Mouse (Mus musculus) lung, postnatal 0 days (tissue): ENCODE results near the gene Gabbr2. TPM values are rescaled to one million over a fixed set of nuclear protein-coding genes. Genes with fewer than 3 reads are reported as not detected.

Experiments used
- ATAC-seq: fragments of 200-750 bp; cut with Nextera tagmentation; 2 replicates; pipeline ENCODE4 v1.8.0; 2017; ENCODE audit warnings: moderate library complexity
- DNase-seq: peaks from one replicate; pipeline ENCODE4 v3.0.0-alpha.2; 2016; ENCODE audit warnings: low spot score
- H3K27ac ChIP-seq: fragments of 300-500 bp; sonication (generic); 2 replicates; pipeline ENCODE4 v1.5.1; 2014; ENCODE audit warnings: antibody characterized with exemption, mild to moderate bottlenecking, low read length, mixed read lengths
- H3K27me3 ChIP-seq: fragments of 300-500 bp; sonication (generic); replicated peaks from 2 replicates; pipeline ENCODE4 v1.6.1; 2014; ENCODE audit warnings: low read length, mixed read lengths; ENCODE audit not compliant: insufficient read depth
- H3K36me3 ChIP-seq: fragments of 300-500 bp; sonication (generic); 2 replicates; pipeline ENCODE4 v1.6.1; 2014; ENCODE audit warnings: low read length, mixed read lengths; ENCODE audit not compliant: insufficient read depth
- H3K4me1 ChIP-seq: fragments of 300-500 bp; sonication (generic); 2 replicates; pipeline ENCODE4 v1.6.1; 2014; ENCODE audit warnings: antibody characterized with exemption, low read depth, low read length, mixed read lengths; ENCODE audit not compliant: insufficient read depth
- H3K4me2 ChIP-seq: fragments of 300-500 bp; sonication (generic); replicated peaks from 2 replicates; pipeline ENCODE4 v1.6.1; 2014; ENCODE audit warnings: low read depth, mild to moderate bottlenecking, low read length, moderate library complexity, mixed read lengths
- H3K4me3 ChIP-seq: fragments of 300-500 bp; sonication (generic); 2 replicates; pipeline ENCODE4 v1.5.1; 2014; ENCODE audit warnings: low read depth, low read length
- H3K9ac ChIP-seq: fragments of 300-500 bp; sonication (generic); replicated peaks from 2 replicates; pipeline ENCODE4 v1.6.1; 2014; ENCODE audit warnings: low read depth, mild to moderate bottlenecking
- H3K9me3 ChIP-seq: fragments of 300-500 bp; sonication (generic); 2 replicates; pipeline ENCODE4 v1.6.1; 2016; ENCODE audit warnings: low read length, mixed read lengths
- CTCF ChIP-seq: IDR thresholded peaks from 2 replicates; pipeline ENCODE4 v1.5.1; 2016; ENCODE audit warnings: antibody characterized with exemption, mild to moderate bottlenecking
- EP300 ChIP-seq: IDR thresholded peaks from 2 replicates; pipeline ENCODE4 v1.6.1; 2016; ENCODE audit warnings: antibody characterized with exemption, mild to moderate bottlenecking, control low read depth
- WGBS: fragments of 180-500 bp; shearing (Covaris S2); extraction: QIAGEN DNeasy Blood & Tissue Kit; methylation state at CpG from one replicate; pipeline ENCODE4 v1.1.7; 2014; 5-methylcytosine and 5-hydroxymethylcytosine counted together
- polyA plus RNA-seq: library from polyadenylated mRNA; unstranded; fragments of >200 nt; fragmentation: Nextera tagmentation; extraction: Ambion mirVana; gene quantifications from 2 replicates; pipeline ENCODE4 v1.2.1, GENCODE M21; 2015

Gene Gabbr2
- polyA plus RNA-seq, 1 experiment from 2014 or later, result not detected

GRCm38 (mm10) chr4:47010400-47011231 lies 18.9 kb upstream of the Gabbr2 start:
- Histone ChIP-seq H3K4me1 (no peaks in the 10 kb centered on the region), H3K4me3 (no peak overlapping the region), H3K9ac (no peak overlapping the region), H3K36me3 (no peaks in the 10 kb centered on the region), H3K27me3 (no peaks in the 10 kb centered on the region), H3K27ac (no peak overlapping the region), H3K9me3 (no peaks in the 10 kb centered on the region), H3K4me2 (no peak overlapping the region)
- ATAC-seq (peak; percentile 9), DNase-seq (peak; percentile 65)
- WGBS, result 27% methylated on average over 12 of the region's 12 CpGs
- TF ChIP-seq EP300, result no peak
- TF ChIP-seq CTCF, result no peak

DNA sequence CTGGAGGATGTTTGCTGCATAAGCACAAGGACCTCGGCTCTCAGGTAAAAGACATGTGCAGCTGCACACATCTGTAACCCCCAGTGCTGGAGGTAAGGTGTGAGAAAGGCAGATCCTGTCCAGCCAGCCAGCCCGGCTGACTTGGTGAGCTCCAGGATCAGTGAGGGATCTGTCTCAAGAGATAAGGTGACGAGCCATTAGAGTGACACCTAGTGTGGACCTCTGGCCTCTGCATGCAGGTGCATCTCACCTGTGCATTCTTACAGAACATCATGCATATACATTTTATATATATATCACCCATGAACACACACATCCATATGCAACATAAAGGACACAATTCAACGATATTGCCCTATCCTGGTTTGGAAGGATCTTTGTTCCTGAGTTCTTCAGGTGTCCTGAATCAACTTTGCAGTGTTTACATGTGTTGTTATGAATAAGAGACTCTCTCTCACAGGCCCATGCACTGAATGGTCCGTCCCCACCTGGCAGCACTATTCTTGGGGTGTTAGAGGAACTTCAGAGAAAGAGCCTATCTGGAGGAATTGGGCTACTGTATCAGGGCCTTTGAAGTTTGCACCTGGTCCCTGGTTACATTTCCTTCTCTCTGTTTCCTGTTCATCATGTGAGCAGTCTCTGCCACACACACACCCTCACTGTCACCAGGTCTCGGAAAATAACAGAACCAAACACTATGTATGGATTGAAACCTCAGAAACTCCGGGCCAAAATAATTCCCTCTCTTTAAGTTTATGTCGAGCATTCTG lies 9.1 kb upstream of the Gabbr2 start:
- Histone ChIP-seq H3K4me3 (no peak overlapping the region), H3K9me3 (no peaks in the 10 kb centered on the region), H3K4me1 (no peaks in the 10 kb centered on the region), H3K9ac (no peak overlapping the region), H3K27me3 (no peaks in the 10 kb centered on the region), H3K36me3 (no peaks in the 10 kb centered on the region), H3K27ac (no peak overlapping the region), H3K4me2 (no peak overlapping the region)
- WGBS, result 47% methylated on average over 8 of the region's 8 CpGs
- DNase-seq (no peak), ATAC-seq (no peak)
- TF ChIP-seq EP300, result no peak
- no peak for TF ChIP-seq CTCF

GRCm38 (mm10) chr4:46997969-46998368 lies 6.3 kb upstream of the Gabbr2 start:
- 61% methylated on average over 2 of the region's 2 CpGs for WGBS
- H3K4me3 ChIP-seq, result no peak overlapping the region
- no peaks in the 10 kb centered on the region for H3K4me1 ChIP-seq
- H3K27ac ChIP-seq, result no peak overlapping the region
- DNase-seq, result no peak
- H3K4me2 ChIP-seq, result no peak overlapping the region
- H3K27me3 ChIP-seq, result peaks cover 9% of the 10 kb centered on the region; the same call in 1 of the 2 replicates
- no peaks in the 10 kb centered on the region for H3K9me3 ChIP-seq
- TF ChIP-seq EP300, result no peak
- no peak for TF ChIP-seq CTCF
- H3K36me3 ChIP-seq, result no peaks in the 10 kb centered on the region
- no peak overlapping the region for H3K9ac ChIP-seq
- no peak for ATAC-seq

- no peak overlapping the region for H3K4me3 ChIP-seq
- 4% methylated on average over 8 of the region's 8 CpGs for WGBS
- DNase-seq (peak; percentile 66), ATAC-seq (no peak; the same call in 1 of the 2 replicates)
- no peak for TF ChIP-seq EP300
- no peak for TF ChIP-seq CTCF
- no peaks in the 10 kb centered on the region for H3K4me1 ChIP-seq
- no peak overlapping the region for H3K4me2 ChIP-seq
- H3K27ac ChIP-seq, result no peak overlapping the region
- H3K27me3 ChIP-seq, result peaks cover 52% of the 10 kb centered on the region
- no peak overlapping the region for H3K9ac ChIP-seq
- no peaks in the 10 kb centered on the region for H3K36me3 ChIP-seq
- no peaks in the 10 kb centered on the region for H3K9me3 ChIP-seq
These were observed 1.3 kb upstream of the Gabbr2 start for GRCm38 (mm10) chr4:46992827-46993473.

GRCm38 (mm10) chr4:46991959-46992316 lies 265 bp upstream of the Gabbr2 start:
- TF ChIP-seq CTCF (no peak), EP300 (no peak)
- H3K9ac ChIP-seq, result no peak overlapping the region
- no peaks in the 10 kb centered on the region for H3K36me3 ChIP-seq
- no peaks in the 10 kb centered on the region for H3K9me3 ChIP-seq
- H3K4me1 ChIP-seq, result no peaks in the 10 kb centered on the region
- DNase-seq (no peak), ATAC-seq (no peak)
- peaks cover 55% of the 10 kb centered on the region for H3K27me3 ChIP-seq
- no peak overlapping the region for H3K27ac ChIP-seq
- 0 out of 2 replicates have a peak overlapping the region, but pooled peaks have one; percentile 23 for H3K4me3 ChIP-seq
- 3% methylated on average over 23 of the region's 31 CpGs for whole genome bisulfite sequencing
- peak overlapping the region; percentile 50 for H3K4me2 ChIP-seq
